Mouse (Mus musculus) myocyte (in vitro differentiated cells): ENCODE measurements around the gene Obsl1. TPM values are rescaled to one million over a fixed set of nuclear protein-coding genes. Genes with fewer than 3 reads are reported as not detected.

ENCODE experiments used
- H3K27me3 ChIP-seq: one replicate; pipeline ENCODE4 v1.6.1; 2011; ENCODE audit not compliant: control insufficient read depth, insufficient read depth, insufficient read length
- H3K36me3 ChIP-seq: one replicate; pipeline ENCODE4 v1.6.1; 2011; ENCODE audit not compliant: control insufficient read depth, insufficient read depth
- H3K4me2 ChIP-seq: one replicate; pipeline ENCODE4 v1.6.1; 2011; ENCODE audit warnings: low read depth, control low read depth
- H3K4me3 ChIP-seq: one replicate; pipeline ENCODE4 v1.5.1; 2011; ENCODE audit warnings: mild to moderate bottlenecking, control low read depth, moderate library complexity
- H3K79me2 ChIP-seq: one replicate; pipeline ENCODE4 v1.6.1; 2011; ENCODE audit not compliant: control insufficient read depth, insufficient read depth
- H3ac ChIP-seq: one replicate; pipeline ENCODE4 v1.6.1; 2011; ENCODE audit not compliant: control insufficient read depth, insufficient read length
- CEBPB ChIP-seq: IDR thresholded peaks from 2 replicates; pipeline ENCODE4 v1.6.1; 2011; ENCODE audit warnings: mild to moderate bottlenecking, moderate library complexity; ENCODE audit not compliant: poor library complexity, insufficient read depth, severe bottlenecking
- E2F4 ChIP-seq: IDR thresholded peaks from one replicate; pipeline ENCODE4 v1.6.1; 2011; ENCODE audit warnings: mild to moderate bottlenecking, control low read depth, moderate library complexity; ENCODE audit not compliant: insufficient read depth
- MAX ChIP-seq: IDR thresholded peaks from one replicate; pipeline ENCODE4 v1.6.1; 2011; ENCODE audit warnings: low read depth, mild to moderate bottlenecking, control low read depth
- MYOD1 ChIP-seq, 3 experiments: IDR thresholded peaks; one replicate each; pipeline ENCODE4 v1.6.1; 2011; ENCODE audit warnings: control low read depth in 2 of 3, low read depth in 2 of 3, mild to moderate bottlenecking in 2 of 3, moderate library complexity in 1 of 3; ENCODE audit not compliant: insufficient read length in 2 of 3, control insufficient read depth in 1 of 3
- MYOG ChIP-seq, 3 experiments: IDR thresholded peaks; one replicate each; pipeline ENCODE4 v1.6.1; 2011; ENCODE audit warnings: control low read depth in 2 of 3, low read depth in 2 of 3, mild to moderate bottlenecking in 2 of 3; ENCODE audit not compliant: insufficient read length in 2 of 3, control insufficient read depth in 1 of 3, insufficient read depth in 1 of 3
- POLR2A ChIP-seq: IDR thresholded peaks from one replicate; pipeline ENCODE4 v1.6.1; 2011; ENCODE audit warnings: low read depth, mild to moderate bottlenecking, control low read depth, moderate library complexity; ENCODE audit not compliant: insufficient read length
- POLR2AphosphoS2 ChIP-seq: IDR thresholded peaks from one replicate; pipeline ENCODE4 v1.6.1; 2011; ENCODE audit warnings: low read depth, control low read depth; ENCODE audit not compliant: insufficient read length
- REST ChIP-seq: IDR thresholded peaks from one replicate; pipeline ENCODE4 v1.6.1; 2011; ENCODE audit warnings: mild to moderate bottlenecking, control low read depth, moderate library complexity; ENCODE audit not compliant: insufficient read depth, insufficient read length
- SRF ChIP-seq: IDR thresholded peaks from one replicate; pipeline ENCODE4 v1.6.1; 2011; ENCODE audit warnings: low read depth; ENCODE audit not compliant: control insufficient read depth, insufficient read length
- TCF12 ChIP-seq: IDR thresholded peaks from one replicate; pipeline ENCODE4 v1.6.1; 2011; ENCODE audit warnings: mild to moderate bottlenecking, control low read depth; ENCODE audit not compliant: poor library complexity, insufficient read depth, severe bottlenecking
- TCF3 ChIP-seq: IDR thresholded peaks from one replicate; pipeline ENCODE4 v1.6.1; 2011; ENCODE audit warnings: low read depth, control low read depth; ENCODE audit not compliant: insufficient read length
- USF1 ChIP-seq: IDR thresholded peaks from one replicate; pipeline ENCODE4 v1.6.1; 2011; ENCODE audit warnings: low read depth, mild to moderate bottlenecking, control low read depth, moderate library complexity
- polyA plus RNA-seq: library from polyadenylated mRNA; unstranded; fragments of >200 nt; fragmentation: generic; extraction: Trizol; gene quantifications from one replicate; pipeline ENCODE4 v1.2.1, GENCODE M21; 2012; ENCODE audit warnings: missing spikeins

The Obsl1 gene
- polyA plus RNA-seq, 1 experiment = 148 TPM

DNA sequence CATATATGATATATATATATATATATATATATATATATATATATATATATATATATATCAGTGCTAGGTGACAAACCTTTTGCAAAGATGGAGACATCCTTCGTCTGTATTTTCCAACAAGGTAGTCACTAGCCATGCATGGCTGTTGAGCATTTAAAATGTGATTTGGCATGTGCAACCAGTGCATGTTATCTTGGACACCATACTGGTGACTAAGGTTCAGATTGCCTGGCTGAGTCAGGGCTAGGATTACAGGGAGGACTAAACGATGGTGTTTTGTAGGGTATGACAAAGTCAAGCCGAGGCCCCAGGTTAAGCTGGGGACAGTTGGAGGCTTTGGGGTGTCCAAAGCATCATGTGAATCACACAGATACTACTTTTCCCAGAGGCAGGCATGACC, 50.8 kb downstream of the Obsl1 start:
- H3K79me2 ChIP-seq = no peaks in the 10 kb centered on the region
- peaks cover 18% of the 10 kb centered on the region for H3K27me3 ChIP-seq
- TF ChIP-seq MAX (no peak), TCF12 (no peak), POLR2AphosphoS2 (no peak), REST (no peak), MYOD1 (IDR thresholded peaks at IDR 0.05; ENCODE audit: control insufficient read depth in 1 of 3, insufficient read length in 2 of 3, low read depth in 2 of 3) (no peak), POLR2A (no peak), E2F4 (no peak), USF1 (no peak), TCF3 (no peak), CEBPB (no peak), SRF (no peak), MYOG (IDR thresholded peaks at IDR 0.05; ENCODE audit: control insufficient read depth in 1 of 3, insufficient read depth in 1 of 3, insufficient read length in 2 of 3, low read depth in 2 of 3) (no peak)
- no peak overlapping the region for H3ac ChIP-seq
- no peak overlapping the region for H3K4me2 ChIP-seq
- H3K36me3 ChIP-seq = no peaks in the 10 kb centered on the region
- no peak overlapping the region for H3K4me3 ChIP-seq

DNA sequence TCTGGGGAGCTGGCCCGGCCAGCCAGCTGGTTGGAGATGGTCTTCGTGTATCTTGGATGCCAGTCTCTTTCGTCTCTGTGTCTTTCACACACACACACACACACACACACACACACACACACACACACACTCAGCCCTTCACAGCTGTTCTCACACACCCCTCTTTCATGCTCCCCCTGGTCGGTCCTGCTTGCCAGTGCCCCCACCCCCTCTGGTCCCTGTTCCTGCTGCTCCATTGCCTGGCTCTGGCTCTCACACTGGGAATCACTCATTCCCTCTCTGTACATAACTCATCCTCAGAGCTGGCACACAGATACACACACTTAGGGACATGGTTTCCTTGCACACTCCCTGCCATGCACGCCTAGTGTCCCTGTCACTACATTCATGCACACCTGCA, 54.4 kb downstream of the Obsl1 start:
- Histone ChIP-seq H3K27me3 (peaks cover 18% of the 10 kb centered on the region), H3ac (no peak overlapping the region), H3K4me2 (no peak overlapping the region), H3K79me2 (no peaks in the 10 kb centered on the region), H3K36me3 (no peaks in the 10 kb centered on the region), H3K4me3 (no peak overlapping the region)
- TF ChIP-seq MAX = no peak
- no peak for TF ChIP-seq E2F4
- TF ChIP-seq MYOG (IDR thresholded peaks at IDR 0.05; ENCODE audit: control insufficient read depth in 1 of 3, insufficient read depth in 1 of 3, insufficient read length in 2 of 3, low read depth in 2 of 3) = peak in 1 of 3 experiments; percentile 12
- no peak for TF ChIP-seq CEBPB

DNA sequence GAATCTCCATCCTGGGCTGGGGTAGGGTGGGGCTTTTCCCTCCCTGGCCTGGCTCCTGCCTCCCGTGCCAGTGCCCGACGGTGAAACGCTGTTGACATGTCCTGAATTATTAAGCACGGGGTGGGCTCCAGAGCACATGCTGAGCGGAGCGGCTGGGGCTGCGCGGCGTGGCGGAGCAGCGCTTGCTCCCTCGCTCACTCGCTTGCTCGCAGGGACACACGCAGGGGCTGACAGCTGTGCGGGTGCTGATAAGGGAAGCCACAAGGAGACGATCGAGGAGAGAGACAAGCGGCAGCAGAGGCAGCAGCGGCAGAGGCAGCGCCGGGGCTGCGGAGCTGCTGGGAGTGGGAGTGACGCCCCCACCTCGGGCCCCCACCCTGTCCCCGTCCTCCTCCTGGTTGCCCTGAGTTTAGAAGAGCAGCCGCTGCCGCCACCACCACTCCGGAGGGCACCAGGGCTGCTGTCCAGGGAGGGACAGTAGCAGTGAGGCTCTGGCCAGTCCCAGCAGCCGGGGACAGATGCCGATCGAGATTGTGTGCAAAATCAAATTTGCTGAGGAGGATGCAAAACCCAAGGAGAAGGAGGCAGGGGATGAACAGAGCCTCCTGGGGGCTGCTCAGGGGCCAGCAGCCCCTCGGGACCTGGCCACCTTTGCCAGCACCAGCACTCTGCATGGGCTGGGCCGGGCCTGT, 55.8 kb downstream of the Obsl1 start, which contains the start of gene Asic4:
Gene Asic4, plus strand, starts transcription at position 123 of the 692 bp plus-strand sequence.
- Histone ChIP-seq H3ac (no peak within 1 kb of the TSS), H3K36me3 (no peaks in the 10 kb centered on the region), H3K4me3 (no peak within 1 kb of the TSS), H3K4me2 (peak within 1 kb of the TSS; percentile 10), H3K27me3 (peaks cover 18% of the 10 kb centered on the region), H3K79me2 (no peaks in the 10 kb centered on the region)
- TF ChIP-seq TCF12 = peak; percentile 19
- peak in 2 of 3 experiments; percentile 95 to 98 for TF ChIP-seq MYOG (IDR thresholded peaks at IDR 0.05; ENCODE audit: control insufficient read depth in 1 of 3, insufficient read depth in 1 of 3, insufficient read length in 2 of 3, low read depth in 2 of 3)
- no peak for TF ChIP-seq POLR2AphosphoS2
- peak in 2 of 3 experiments; percentile 83 to 87 for TF ChIP-seq MYOD1 (IDR thresholded peaks at IDR 0.05; ENCODE audit: control insufficient read depth in 1 of 3, insufficient read length in 2 of 3, low read depth in 2 of 3)

DNA sequence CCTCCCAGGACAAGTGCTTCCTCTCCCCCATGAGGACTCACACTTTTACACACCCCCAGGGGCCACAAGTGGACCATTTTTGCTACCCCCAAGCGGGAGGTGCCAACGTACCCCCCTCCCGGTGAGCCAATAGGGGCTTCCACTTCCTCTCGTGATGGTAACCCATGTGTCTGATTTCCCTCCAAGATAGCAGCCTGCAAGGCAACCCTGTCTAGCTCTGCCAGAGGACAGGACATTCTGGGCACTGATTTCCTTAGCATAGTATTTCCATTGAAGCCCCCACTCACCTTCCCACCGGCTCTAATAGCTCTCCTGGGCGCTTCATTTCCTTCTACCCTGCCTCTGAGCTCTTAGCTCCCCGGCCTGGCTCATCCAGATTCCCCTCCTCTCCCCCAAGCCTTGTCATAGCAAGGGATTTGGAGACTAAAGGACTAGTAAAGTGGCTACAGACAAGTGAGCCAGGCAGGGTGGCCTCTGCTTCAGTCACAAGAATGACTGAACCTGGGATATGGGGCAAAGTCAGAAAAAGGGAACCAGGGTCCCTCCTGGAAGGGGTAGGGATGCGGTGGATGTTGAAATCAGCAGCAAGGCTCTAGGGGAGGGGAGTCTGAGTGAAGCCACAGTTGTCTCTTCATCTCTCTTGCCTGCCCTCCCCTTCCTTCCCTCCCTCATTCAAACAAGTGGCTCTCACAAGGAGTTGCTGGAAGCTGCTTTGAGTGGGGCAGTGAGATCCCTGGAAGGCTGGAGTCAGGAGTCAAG, 56.7 kb downstream of the Obsl1 start:
- peak overlapping the region; percentile 10 for H3K4me2 ChIP-seq

DNA sequence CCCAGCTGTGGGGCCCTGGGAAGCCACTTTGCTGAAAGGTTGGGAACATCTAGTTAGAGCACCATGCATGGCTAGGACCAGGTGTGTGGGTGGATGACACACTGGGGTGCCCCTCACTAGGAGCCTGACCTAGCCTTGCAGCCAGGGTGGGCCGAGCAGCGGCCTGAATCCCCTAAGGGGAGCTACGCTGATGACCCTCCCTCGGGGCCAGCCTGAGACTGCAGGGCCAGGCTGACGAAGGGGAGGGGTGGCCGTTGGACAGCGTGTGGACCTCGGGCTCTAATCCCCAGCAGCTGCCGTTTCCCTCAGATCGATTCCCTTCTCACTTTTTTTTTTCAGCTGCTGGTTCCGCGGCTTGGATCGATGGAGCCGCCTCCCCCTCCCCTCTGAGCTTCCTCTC, 57.3 kb downstream of the Obsl1 start:
- TF ChIP-seq SRF = no peak
- TF ChIP-seq MYOG (IDR thresholded peaks at IDR 0.05; ENCODE audit: control insufficient read depth in 1 of 3, insufficient read depth in 1 of 3, insufficient read length in 2 of 3, low read depth in 2 of 3) = peak in 2 of 3 experiments; percentile 81 to 82
- TF ChIP-seq MYOD1 (IDR thresholded peaks at IDR 0.05; ENCODE audit: control insufficient read depth in 1 of 3, insufficient read length in 2 of 3, low read depth in 2 of 3) = peak in 2 of 3 experiments; percentile 40 to 60
- no peak for TF ChIP-seq TCF3
- no peak for TF ChIP-seq POLR2A
- TF ChIP-seq POLR2AphosphoS2 = no peak
- no peak for TF ChIP-seq REST
- TF ChIP-seq USF1 = no peak
- no peak for TF ChIP-seq TCF12
- peaks cover 18% of the 10 kb centered on the region for H3K27me3 ChIP-seq
- no peak overlapping the region for H3ac ChIP-seq
- no peaks in the 10 kb centered on the region for H3K79me2 ChIP-seq
- no peaks in the 10 kb centered on the region for H3K36me3 ChIP-seq
- no peak overlapping the region for H3K4me2 ChIP-seq
- no peak overlapping the region for H3K4me3 ChIP-seq

More for the DNA sequence above, 56.7 kb downstream of the Obsl1 start:
- Histone ChIP-seq H3K27me3 (peaks cover 18% of the 10 kb centered on the region), H3K79me2 (no peaks in the 10 kb centered on the region), H3K36me3 (no peaks in the 10 kb centered on the region), H3ac (no peak overlapping the region), H3K4me3 (no peak overlapping the region)
- TF ChIP-seq E2F4 (no peak), CEBPB (peak; percentile 76; the same call in 1 of the 2 replicates)
